Mouse (Mus musculus) myocyte (in vitro differentiated cells): Measurements from ENCODE around the gene Mars. TPM values are rescaled to one million over a fixed set of nuclear protein-coding genes. Genes with fewer than 3 reads are reported as not detected.

ENCODE experiments used
- H3K27me3 ChIP-seq: one replicate; pipeline ENCODE4 v1.6.1; 2011; ENCODE audit not compliant: control insufficient read depth, insufficient read depth, insufficient read length
- H3K36me3 ChIP-seq: one replicate; pipeline ENCODE4 v1.6.1; 2011; ENCODE audit not compliant: control insufficient read depth, insufficient read depth
- H3K4me2 ChIP-seq: one replicate; pipeline ENCODE4 v1.6.1; 2011; ENCODE audit warnings: low read depth, control low read depth
- H3K4me3 ChIP-seq: one replicate; pipeline ENCODE4 v1.5.1; 2011; ENCODE audit warnings: mild to moderate bottlenecking, control low read depth, moderate library complexity
- H3K79me2 ChIP-seq: one replicate; pipeline ENCODE4 v1.6.1; 2011; ENCODE audit not compliant: control insufficient read depth, insufficient read depth
- H3ac ChIP-seq: one replicate; pipeline ENCODE4 v1.6.1; 2011; ENCODE audit not compliant: control insufficient read depth, insufficient read length
- CEBPB ChIP-seq: IDR thresholded peaks from 2 replicates; pipeline ENCODE4 v1.6.1; 2011; ENCODE audit warnings: mild to moderate bottlenecking, moderate library complexity; ENCODE audit not compliant: poor library complexity, insufficient read depth, severe bottlenecking
- E2F4 ChIP-seq: IDR thresholded peaks from one replicate; pipeline ENCODE4 v1.6.1; 2011; ENCODE audit warnings: mild to moderate bottlenecking, control low read depth, moderate library complexity; ENCODE audit not compliant: insufficient read depth
- MAX ChIP-seq: IDR thresholded peaks from one replicate; pipeline ENCODE4 v1.6.1; 2011; ENCODE audit warnings: low read depth, mild to moderate bottlenecking, control low read depth
- MYOD1 ChIP-seq, 3 experiments: IDR thresholded peaks; one replicate each; pipeline ENCODE4 v1.6.1; 2011; ENCODE audit warnings: control low read depth in 2 of 3, low read depth in 2 of 3, mild to moderate bottlenecking in 2 of 3, moderate library complexity in 1 of 3; ENCODE audit not compliant: insufficient read length in 2 of 3, control insufficient read depth in 1 of 3
- MYOG ChIP-seq, 3 experiments: IDR thresholded peaks; one replicate each; pipeline ENCODE4 v1.6.1; 2011; ENCODE audit warnings: control low read depth in 2 of 3, low read depth in 2 of 3, mild to moderate bottlenecking in 2 of 3; ENCODE audit not compliant: insufficient read length in 2 of 3, control insufficient read depth in 1 of 3, insufficient read depth in 1 of 3
- POLR2A ChIP-seq: IDR thresholded peaks from one replicate; pipeline ENCODE4 v1.6.1; 2011; ENCODE audit warnings: low read depth, mild to moderate bottlenecking, control low read depth, moderate library complexity; ENCODE audit not compliant: insufficient read length
- POLR2AphosphoS2 ChIP-seq: IDR thresholded peaks from one replicate; pipeline ENCODE4 v1.6.1; 2011; ENCODE audit warnings: low read depth, control low read depth; ENCODE audit not compliant: insufficient read length
- REST ChIP-seq: IDR thresholded peaks from one replicate; pipeline ENCODE4 v1.6.1; 2011; ENCODE audit warnings: mild to moderate bottlenecking, control low read depth, moderate library complexity; ENCODE audit not compliant: insufficient read depth, insufficient read length
- SRF ChIP-seq: IDR thresholded peaks from one replicate; pipeline ENCODE4 v1.6.1; 2011; ENCODE audit warnings: low read depth; ENCODE audit not compliant: control insufficient read depth, insufficient read length
- TCF12 ChIP-seq: IDR thresholded peaks from one replicate; pipeline ENCODE4 v1.6.1; 2011; ENCODE audit warnings: mild to moderate bottlenecking, control low read depth; ENCODE audit not compliant: poor library complexity, insufficient read depth, severe bottlenecking
- TCF3 ChIP-seq: IDR thresholded peaks from one replicate; pipeline ENCODE4 v1.6.1; 2011; ENCODE audit warnings: low read depth, control low read depth; ENCODE audit not compliant: insufficient read length
- USF1 ChIP-seq: IDR thresholded peaks from one replicate; pipeline ENCODE4 v1.6.1; 2011; ENCODE audit warnings: low read depth, mild to moderate bottlenecking, control low read depth, moderate library complexity
- polyA plus RNA-seq: library from polyadenylated mRNA; unstranded; fragments of >200 nt; fragmentation: generic; extraction: Trizol; gene quantifications from one replicate; pipeline ENCODE4 v1.2.1, GENCODE M21; 2012; ENCODE audit warnings: missing spikeins

The Mars gene
- polyA plus RNA-seq, 1 experiment: 280 TPM

GRCm38 (mm10) chr10:127264971-127265370 is 46.6 kb downstream of the Mars start:
- no peak overlapping the region for H3K4me2 ChIP-seq
- TF ChIP-seq TCF12 (no peak), E2F4 (no peak), POLR2A (no peak), MAX (no peak), REST (no peak), SRF (no peak), USF1 (no peak), MYOG (IDR thresholded peaks at IDR 0.05; ENCODE audit: control insufficient read depth in 1 of 3, insufficient read depth in 1 of 3, insufficient read length in 2 of 3, low read depth in 2 of 3) (no peak), POLR2AphosphoS2 (no peak), MYOD1 (IDR thresholded peaks at IDR 0.05; ENCODE audit: control insufficient read depth in 1 of 3, insufficient read length in 2 of 3, low read depth in 2 of 3) (no peak)
- no peak overlapping the region for H3ac ChIP-seq
- H3K4me3 ChIP-seq: no peak overlapping the region
- H3K27me3 ChIP-seq: peaks cover 21% of the 10 kb centered on the region
- H3K79me2 ChIP-seq: peaks cover 35% of the 10 kb centered on the region
- no peaks in the 10 kb centered on the region for H3K36me3 ChIP-seq

- H3K79me2 ChIP-seq: peaks cover 31% of the 10 kb centered on the region
- no peak for TF ChIP-seq MYOG (IDR thresholded peaks at IDR 0.05; ENCODE audit: control insufficient read depth in 1 of 3, insufficient read depth in 1 of 3, insufficient read length in 2 of 3, low read depth in 2 of 3)
- no peak for TF ChIP-seq E2F4
- 0 out of 2 replicates have a peak, but pooled peaks have one; percentile 13 for TF ChIP-seq CEBPB
- TF ChIP-seq POLR2AphosphoS2: no peak
- TF ChIP-seq MAX: no peak
- TF ChIP-seq REST: no peak
- TF ChIP-seq TCF3: no peak
- TF ChIP-seq SRF: no peak
- H3K4me2 ChIP-seq: no peak overlapping the region
- H3ac ChIP-seq: no peak overlapping the region
- peaks cover 24% of the 10 kb centered on the region for H3K27me3 ChIP-seq
- no peak overlapping the region for H3K4me3 ChIP-seq
- H3K36me3 ChIP-seq: no peaks in the 10 kb centered on the region
These were observed 47.2 kb downstream of the Mars start for GRCm38 (mm10) chr10:127264336-127264735.

- H3K79me2 ChIP-seq: peaks cover 24% of the 10 kb centered on the region
- no peak overlapping the region for H3K4me3 ChIP-seq
- H3K36me3 ChIP-seq: no peaks in the 10 kb centered on the region
- no peak overlapping the region for H3K4me2 ChIP-seq
- H3ac ChIP-seq: no peak overlapping the region
- peaks cover 27% of the 10 kb centered on the region for H3K27me3 ChIP-seq
- TF ChIP-seq MAX: no peak
- no peak for TF ChIP-seq MYOD1 (IDR thresholded peaks at IDR 0.05; ENCODE audit: control insufficient read depth in 1 of 3, insufficient read length in 2 of 3, low read depth in 2 of 3)
- TF ChIP-seq POLR2AphosphoS2: no peak
- TF ChIP-seq REST: no peak
- TF ChIP-seq CEBPB: no peak
- TF ChIP-seq TCF12: no peak
- TF ChIP-seq USF1: no peak
- no peak for TF ChIP-seq MYOG (IDR thresholded peaks at IDR 0.05; ENCODE audit: control insufficient read depth in 1 of 3, insufficient read depth in 1 of 3, insufficient read length in 2 of 3, low read depth in 2 of 3)
- no peak for TF ChIP-seq TCF3
- TF ChIP-seq E2F4: no peak
- TF ChIP-seq POLR2A: no peak
- no peak for TF ChIP-seq SRF
These were observed 48.0 kb downstream of the Mars start for GRCm38 (mm10) chr10:127263631-127264030.

- H3K79me2 ChIP-seq: peaks cover 15% of the 10 kb centered on the region
- peaks cover 33% of the 10 kb centered on the region for H3K27me3 ChIP-seq
- H3K36me3 ChIP-seq: no peaks in the 10 kb centered on the region
- H3ac ChIP-seq: no peak within 1 kb of the TSS
- no peak within 1 kb of the TSS for H3K4me3 ChIP-seq
- peak within 1 kb of the TSS; percentile 56 for H3K4me2 ChIP-seq
- no peak for TF ChIP-seq SRF
These were observed 48.8 kb downstream of the Mars start, which contains the start of gene Kif5a for GRCm38 (mm10) chr10:127262548-127263398. Kif5a (minus strand) TSS chr10:127263348.
